Mouse (Mus musculus) kidney, embryonic 16.5 days (tissue): ENCODE data around the gene Mvb12a. TPM values are rescaled to one million over a fixed set of nuclear protein-coding genes. Genes with fewer than 3 reads are reported as not detected.
"Not testable (repeated sequence)": the region's sequence is repeated elsewhere in the genome, so short reads cannot be mapped to it uniquely, and the experiment has no call there.

ENCODE experiments used
- ATAC-seq: fragments of 200-750 bp; cut with Nextera tagmentation; 2 replicates; pipeline ENCODE4 v1.8.0; 2017; ENCODE audit warnings: moderate TSS enrichment; ENCODE audit not compliant: low FRiP score, low TSS enrichment
- H3K27ac ChIP-seq: fragments of 300-500 bp; sonication (generic); 2 replicates; pipeline ENCODE4 v1.5.1; 2014; ENCODE audit warnings: low read length
- H3K27me3 ChIP-seq: fragments of 300-500 bp; sonication (generic); 2 replicates; pipeline ENCODE4 v1.6.1; 2014; ENCODE audit warnings: low read length, control low read depth, mixed read lengths; ENCODE audit not compliant: insufficient read depth
- H3K36me3 ChIP-seq: fragments of 300-500 bp; sonication (generic); 2 replicates; pipeline ENCODE4 v1.6.1; 2014; ENCODE audit warnings: low read length, control low read depth, mixed read lengths; ENCODE audit not compliant: insufficient read depth
- H3K4me1 ChIP-seq: fragments of 300-500 bp; sonication (generic); 2 replicates; pipeline ENCODE4 v1.6.1; 2014; ENCODE audit warnings: low read length, control low read depth, mixed read lengths; ENCODE audit not compliant: insufficient read depth
- H3K4me2 ChIP-seq: fragments of 300-500 bp; sonication (generic); replicated peaks from 2 replicates; pipeline ENCODE4 v1.6.1; 2014; ENCODE audit warnings: low read depth, low read length
- H3K4me3 ChIP-seq: fragments of 300-500 bp; sonication (generic); 2 replicates; pipeline ENCODE4 v1.5.1; 2014; ENCODE audit warnings: mild to moderate bottlenecking, low read length
- H3K9ac ChIP-seq: fragments of 300-500 bp; sonication (generic); replicated peaks from 2 replicates; pipeline ENCODE4 v1.6.1; 2014; ENCODE audit warnings: low read length
- H3K9me3 ChIP-seq: fragments of 300-500 bp; sonication (generic); 2 replicates; pipeline ENCODE4 v1.6.1; 2016; ENCODE audit warnings: low read length, control low read depth
- WGBS: fragments of 180-500 bp; shearing (Covaris S2); extraction: QIAGEN DNeasy Blood & Tissue Kit; methylation state at CpG from one replicate; pipeline ENCODE4 v1.1.7; 2014; 5-methylcytosine and 5-hydroxymethylcytosine counted together
- polyA plus RNA-seq: library from polyadenylated mRNA; unstranded; fragments of >200 nt; fragmentation: Nextera tagmentation; extraction: Ambion mirVana; gene quantifications from 2 replicates; pipeline ENCODE4 v1.2.1, GENCODE M21; 2015

The Mvb12a gene
- polyA plus RNA-seq, 1 experiment from 2014 or later: 118 TPM

GRCm38 (mm10) chr8:71525226-71526050 lies 17.3 kb upstream of the Mvb12a start, which contains the start of gene Ccdc194:
TSS of gene Ccdc194 (minus strand) at chr8:71525711.
- H3K36me3 ChIP-seq: no peaks in the 10 kb centered on the region
- peaks cover 16% of the 10 kb centered on the region for H3K27me3 ChIP-seq
- H3K4me1 ChIP-seq: peaks cover 24% of the 10 kb centered on the region
- no peaks in the 10 kb centered on the region for H3K9me3 ChIP-seq
- peak within 1 kb of the TSS; percentile 48 for H3K9ac ChIP-seq
- WGBS: 14% methylated on average over 46 of the region's 46 CpGs
- H3K27ac ChIP-seq: peak within 1 kb of the TSS; percentile 71
- no peak for ATAC-seq
- peak within 1 kb of the TSS; percentile 22 for H3K4me3 ChIP-seq
- peak within 1 kb of the TSS; percentile 36 for H3K4me2 ChIP-seq

GRCm38 (mm10) chr8:71526272-71526671 lies 16.4 kb upstream of the Mvb12a start:
- H3K36me3 ChIP-seq: no peaks in the 10 kb centered on the region
- H3K27ac ChIP-seq: peak overlapping the region; percentile 71
- H3K9ac ChIP-seq: no peak overlapping the region
- 0 out of 2 replicates have a peak, but pooled peaks have one; percentile 21 for ATAC-seq
- 32% methylated on average over 6 of the region's 6 CpGs for WGBS
- H3K4me2 ChIP-seq: no peak overlapping the region
- H3K4me1 ChIP-seq: peaks cover 24% of the 10 kb centered on the region
- H3K4me3 ChIP-seq: no peak overlapping the region
- no peaks in the 10 kb centered on the region for H3K9me3 ChIP-seq
- peaks cover 16% of the 10 kb centered on the region for H3K27me3 ChIP-seq

GRCm38 (mm10) chr8:71527162-71527870 lies 15.4 kb upstream of the Mvb12a start:
- WGBS: 69% methylated on average over 3 of the region's 3 CpGs
- no peak for ATAC-seq
- H3K4me3 ChIP-seq: no peak overlapping the region
- no peaks in the 10 kb centered on the region for H3K9me3 ChIP-seq
- no peak overlapping the region for H3K9ac ChIP-seq
- no peak overlapping the region for H3K4me2 ChIP-seq
- peaks cover 16% of the 10 kb centered on the region for H3K27me3 ChIP-seq
- no peaks in the 10 kb centered on the region for H3K36me3 ChIP-seq
- H3K4me1 ChIP-seq: peaks cover 21% of the 10 kb centered on the region
- H3K27ac ChIP-seq: peak overlapping the region; percentile 82

GRCm38 (mm10) chr8:71528362-71529073 lies 14.2 kb upstream of the Mvb12a start:
- Histone ChIP-seq H3K4me1 (peaks cover 21% of the 10 kb centered on the region), H3K27ac (peak overlapping the region; percentile 91), H3K9ac (no peak overlapping the region; the same call in 1 of the 2 replicates), H3K36me3 (no peaks in the 10 kb centered on the region), H3K9me3 (no peaks in the 10 kb centered on the region), H3K4me3 (no peak overlapping the region), H3K27me3 (peaks cover 16% of the 10 kb centered on the region), H3K4me2 (no peak overlapping the region)
- ATAC-seq: no peak
- WGBS: 65% methylated on average over 11 of the region's 11 CpGs

- not testable (repeated sequence) for H3K4me3 ChIP-seq, ATAC-seq, H3K36me3 ChIP-seq, H3K27me3 ChIP-seq, H3K4me2 ChIP-seq, H3K9me3 ChIP-seq, H3K9ac ChIP-seq
- WGBS: 61% methylated on average over 5 of the region's 12 CpGs
- Histone ChIP-seq H3K4me1 (peaks cover 27% of the 10 kb centered on the region), H3K27ac (0 out of 2 replicates have a peak overlapping the region, but pooled peaks have one; percentile 55)
Observed at GRCm38 (mm10) chr8:71530735-71531467, 11.8 kb upstream of the Mvb12a start.

GRCm38 (mm10) chr8:71534263-71534810 lies 8.4 kb upstream of the Mvb12a start:
- no peak; the same call in 1 of the 2 replicates for ATAC-seq
- H3K9me3 ChIP-seq: no peaks in the 10 kb centered on the region
- H3K27ac ChIP-seq: 0 out of 2 replicates have a peak overlapping the region, but pooled peaks have one; percentile 58
- H3K4me2 ChIP-seq: no peak overlapping the region
- no peak overlapping the region for H3K4me3 ChIP-seq
- H3K27me3 ChIP-seq: no peaks in the 10 kb centered on the region; the same call in 1 of the 2 replicates
- H3K9ac ChIP-seq: no peak overlapping the region
- H3K36me3 ChIP-seq: no peaks in the 10 kb centered on the region
- H3K4me1 ChIP-seq: peaks cover 17% of the 10 kb centered on the region
- 37% methylated on average over 3 of the region's 3 CpGs for WGBS

- no peak for ATAC-seq
Observed at GRCm38 (mm10) chr8:71535663-71536062, 7.1 kb upstream of the Mvb12a start.

GRCm38 (mm10) chr8:71537028-71537867 lies 5.5 kb upstream of the Mvb12a start, which contains the start of gene Bst2:
TSS of gene Bst2 (minus strand) at chr8:71537456.
- peak within 1 kb of the TSS; percentile 60 for H3K4me2 ChIP-seq
- H3K27ac ChIP-seq: peak within 1 kb of the TSS; percentile 78
- peaks cover 17% of the 10 kb centered on the region for H3K4me1 ChIP-seq
- H3K27me3 ChIP-seq: no peaks in the 10 kb centered on the region; the same call in 1 of the 2 replicates
- WGBS: 5% methylated on average over 37 of the region's 37 CpGs
- no peaks in the 10 kb centered on the region for H3K9me3 ChIP-seq
- ATAC-seq: peak; percentile 86
- H3K4me3 ChIP-seq: peak within 1 kb of the TSS; percentile 52
- peak within 1 kb of the TSS; percentile 61 for H3K9ac ChIP-seq
- no peaks in the 10 kb centered on the region for H3K36me3 ChIP-seq

More at GRCm38 (mm10) chr8:71535663-71536062, 7.1 kb upstream of the Mvb12a start:
- WGBS: 74% methylated on average over 5 of the region's 5 CpGs
- Histone ChIP-seq H3K9ac (no peak overlapping the region), H3K4me3 (no peak overlapping the region), H3K27me3 (no peaks in the 10 kb centered on the region; the same call in 1 of the 2 replicates), H3K4me2 (peak overlapping the region; percentile 60; the same call in 1 of the 2 replicates), H3K27ac (no peak overlapping the region), H3K36me3 (no peaks in the 10 kb centered on the region), H3K4me1 (peaks cover 17% of the 10 kb centered on the region), H3K9me3 (no peaks in the 10 kb centered on the region)
